Mouse (Mus musculus): ENCODE measurements around the gene Mid1. TPM values are rescaled to one million over a fixed set of nuclear protein-coding genes. Genes with fewer than 3 reads are reported as not detected.
"Not testable (repeated sequence)": the region's sequence is repeated elsewhere in the genome, so short reads cannot be mapped to it uniquely, and the experiment has no call there.

The Mid1 gene
- polyA plus RNA-seq, 2 experiments from 2014 or later: 0.89 to 1.3 TPM

- ATAC-seq: not testable (repeated sequence)
Measured at GRCm38 (mm10) chrX:169972131-169972530, 287.1 kb downstream of the Mid1 start.

- peak; percentile 66 for ATAC-seq
Measured at GRCm38 (mm10) chrX:169972791-169973494, 287.9 kb downstream of the Mid1 start.

GRCm38 (mm10) chrX:169973806-169974205, 288.8 kb downstream of the Mid1 start:
- not testable (repeated sequence) for ATAC-seq

- ATAC-seq: not testable (repeated sequence)
Measured at GRCm38 (mm10) chrX:169974456-169974855, 289.5 kb downstream of the Mid1 start.

GRCm38 (mm10) chrX:169974974-169975373, 290.0 kb downstream of the Mid1 start:
- not testable (repeated sequence) for ATAC-seq

- ATAC-seq: not testable (repeated sequence)
Measured at GRCm38 (mm10) chrX:169975681-169976131, 290.7 kb downstream of the Mid1 start.

- ATAC-seq: not testable (repeated sequence)
Measured at GRCm38 (mm10) chrX:169976340-169976739, 291.3 kb downstream of the Mid1 start.

- ATAC-seq: not testable (repeated sequence)
Measured at GRCm38 (mm10) chrX:169977856-169978435, 292.9 kb downstream of the Mid1 start.

GRCm38 (mm10) chrX:169978436-169979381, 293.7 kb downstream of the Mid1 start:
- ATAC-seq: peak; percentile 73

GRCm38 (mm10) chrX:169979461-169980202, 294.6 kb downstream of the Mid1 start:
- not testable (repeated sequence) for ATAC-seq

GRCm38 (mm10) chrX:169980203-169980556, 295.2 kb downstream of the Mid1 start:
- ATAC-seq: not testable (repeated sequence)

GRCm38 (mm10) chrX:169980809-169981289, 295.9 kb downstream of the Mid1 start:
- no peak for ATAC-seq

GRCm38 (mm10) chrX:169981761-169982181, 296.8 kb downstream of the Mid1 start:
- ATAC-seq: not testable (repeated sequence)

- ATAC-seq: not testable (repeated sequence)
Measured at GRCm38 (mm10) chrX:169982606-169983400, 297.8 kb downstream of the Mid1 start.

GRCm38 (mm10) chrX:169983401-169984165, 298.6 kb downstream of the Mid1 start:
- ATAC-seq: not testable (repeated sequence)

- ATAC-seq: not testable (repeated sequence)
Measured at GRCm38 (mm10) chrX:169984331-169984730, 299.3 kb downstream of the Mid1 start.

GRCm38 (mm10) chrX:169984853-169985252, 299.9 kb downstream of the Mid1 start:
- ATAC-seq: not testable (repeated sequence)

GRCm38 (mm10) chrX:169985796-169986195, 300.8 kb downstream of the Mid1 start:
- ATAC-seq: not testable (repeated sequence)

GRCm38 (mm10) chrX:169986519-169987367, 301.7 kb downstream of the Mid1 start:
- peak; percentile 88 for ATAC-seq

Measured in activated CD4-positive, CD25-positive, alpha-beta regulatory T cell, adult 4 months (primary cell).